Comparison of ENCODE assay signal across 11 mouse cellular contexts in the genomic region with DNA sequence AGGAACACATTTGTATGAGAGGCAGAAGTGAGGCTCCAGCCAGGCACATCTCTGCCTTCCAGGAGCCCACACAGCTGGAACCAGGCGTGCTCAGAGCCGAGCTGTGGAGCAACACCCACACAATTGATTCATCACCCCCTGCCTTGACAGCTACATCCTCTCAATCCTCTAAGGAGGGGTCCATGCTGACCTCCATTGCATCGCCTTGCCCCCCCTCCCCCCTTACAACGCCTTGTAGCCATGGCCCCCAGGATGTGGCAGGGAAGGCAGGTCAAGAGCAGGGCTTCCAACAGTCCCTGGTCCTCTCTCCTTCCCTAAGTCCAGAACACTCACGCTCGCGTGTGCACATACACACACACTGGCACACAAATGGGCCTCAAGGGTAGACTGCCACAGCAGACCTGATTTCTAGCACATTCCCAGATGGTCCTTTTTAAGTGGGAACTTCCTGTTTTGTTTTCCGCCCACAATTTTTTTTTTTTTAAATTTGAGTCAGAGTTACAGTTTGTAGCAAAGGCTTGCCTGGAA. TPM values are rescaled to one million over a fixed set of nuclear protein-coding genes. Genes with fewer than 3 reads are reported as not detected.
A peak's percentile ranks its signal among the peaks of the same experiment; 100 is the strongest.
DNase-seq lines count a peak whose midpoint lies in the region; ATAC-seq and TF ChIP-seq lines count a peak whose summit lies in the region.
"Had no signal": no experiment of that assay in that cellular context is flagged by ENCODE, and none has a peak within 500 bp of the region (broad histone marks: within the 10 kb centered on the region; RNA-seq: fewer than 3 reads in every experiment).

No protein-coding gene starts in this region.

- 56% methylated on average over 8 of the region's 8 CpGs for WGBS in hindbrain, embryonic 10.5 days
- 59% methylated on average over 8 of the region's 8 CpGs for WGBS in hindbrain, embryonic 14.5 days
- 37% methylated on average over 8 of the region's 8 CpGs for WGBS in embryonic facial prominence, embryonic 15.5 days

- ATAC-seq in hindbrain, embryonic 14.5 days (ENCODE audit: low FRiP score) = no peak
- ATAC-seq in embryonic facial prominence, embryonic 15.5 days (ENCODE audit: insufficient number of reproducible peaks, low FRiP score, low TSS enrichment, low read depth) = 0 out of 2 replicates have a peak, but pooled peaks have one; percentile 43
- ATAC-seq in inflammation-experienced regulatory T-cells, adult 6 months = no peak

- H3K4me1 ChIP-seq in hindbrain, embryonic 10.5 days (replicated peaks) = peaks cover 29% of the 10 kb centered on the region
- H3K4me1 ChIP-seq in hindbrain, embryonic 14.5 days (replicated peaks; ENCODE audit: control insufficient read depth, insufficient read depth, low read length) = peaks cover 8% of the 10 kb centered on the region
- H3K4me1 ChIP-seq in ES-Bruce4 (ENCODE audit: control insufficient read depth, insufficient read depth, low read length) = peaks cover 10% of the 10 kb centered on the region
- H3K4me1 ChIP-seq in embryonic facial prominence, embryonic 15.5 days = peaks cover 30% of the 10 kb centered on the region

- DNase-seq in hindbrain, embryonic 10.5 days (ENCODE audit: low spot score) = no peak
- DNase-seq in hindbrain, embryonic 14.5 days (ENCODE audit: low spot score) = no peak
- DNase-seq in kidney, postnatal 14 days = peak; percentile 70
- no peak for DNase-seq in left cerebral cortex, adult 18-20 months (ENCODE audit: low spot score in 2 of 2)
- no peak for DNase-seq in gastrocnemius, adult 8-10 months (ENCODE audit: low spot score in 2 of 2)
- DNase-seq: liver, embryonic 13.5 days had no signal

- TF ChIP-seq POLR2A in ES-Bruce4 (IDR thresholded peaks at IDR 0.05; ENCODE audit: insufficient read depth, low read length) = no peak

- H3K4me2 ChIP-seq in hindbrain, embryonic 14.5 days (replicated peaks) = no peak overlapping the region
- H3K4me2 ChIP-seq in embryonic facial prominence, embryonic 15.5 days (replicated peaks) = no peak overlapping the region
- H3K4me2 ChIP-seq: liver, embryonic 13.5 days had no signal

- H3K27ac ChIP-seq in hindbrain, embryonic 10.5 days = peak overlapping the region; percentile 71
- H3K27ac ChIP-seq in hindbrain, embryonic 14.5 days = no peak overlapping the region
- peak overlapping the region; percentile 69 for H3K27ac ChIP-seq in ES-Bruce4 (ENCODE audit: insufficient read depth, low read length)
- H3K27ac ChIP-seq in embryonic facial prominence, embryonic 15.5 days (replicated peaks) = peak overlapping the region; percentile 84
- H3K27ac ChIP-seq: liver, embryonic 13.5 days had no signal

- no peaks in the 10 kb centered on the region for H3K9me3 ChIP-seq in hindbrain, embryonic 10.5 days
- no peaks in the 10 kb centered on the region for H3K9me3 ChIP-seq in hindbrain, embryonic 14.5 days (ENCODE audit: control insufficient read depth, low read length)
- no peaks in the 10 kb centered on the region for H3K9me3 ChIP-seq in ES-Bruce4 (replicated peaks; ENCODE audit: control insufficient read depth, insufficient read depth, low read length, poor library complexity, severe bottlenecking)
- no peaks in the 10 kb centered on the region for H3K9me3 ChIP-seq in embryonic facial prominence, embryonic 15.5 days (replicated peaks)
- H3K9me3 ChIP-seq: liver, embryonic 13.5 days had no signal

- no peaks in the 10 kb centered on the region for H3K36me3 ChIP-seq in hindbrain, embryonic 10.5 days
- H3K36me3 ChIP-seq in hindbrain, embryonic 14.5 days (replicated peaks; ENCODE audit: control insufficient read depth, insufficient read depth) = no peaks in the 10 kb centered on the region
- no peaks in the 10 kb centered on the region for H3K36me3 ChIP-seq in ES-Bruce4 (ENCODE audit: control insufficient read depth, insufficient read depth, low read length, poor library complexity, severe bottlenecking)
- no peaks in the 10 kb centered on the region for H3K36me3 ChIP-seq in embryonic facial prominence, embryonic 15.5 days
- H3K36me3 ChIP-seq: liver, embryonic 13.5 days had no signal

- no peak overlapping the region for H3K9ac ChIP-seq in hindbrain, embryonic 14.5 days
- no peak overlapping the region for H3K9ac ChIP-seq in ES-Bruce4 (ENCODE audit: low read depth, poor library complexity, severe bottlenecking)
- H3K9ac ChIP-seq in embryonic facial prominence, embryonic 15.5 days = no peak overlapping the region
- H3K9ac ChIP-seq: liver, embryonic 13.5 days had no signal

- TF ChIP-seq CTCF in ES-Bruce4 (IDR thresholded peaks at IDR 0.05; ENCODE audit: low read depth, low read length) = no peak

- TF ChIP-seq EP300 in ES-Bruce4 (IDR thresholded peaks at IDR 0.05; ENCODE audit: insufficient read depth, low read depth, low read length) = no peak

- peaks cover 9% of the 10 kb centered on the region; the same call in 1 of the 2 replicates for H3K27me3 ChIP-seq in hindbrain, embryonic 10.5 days (ENCODE audit: insufficient read depth, poor library complexity, severe bottlenecking)
- H3K27me3 ChIP-seq in hindbrain, embryonic 14.5 days (ENCODE audit: control insufficient read depth, insufficient read depth, low read length) = no peaks in the 10 kb centered on the region
- no peaks in the 10 kb centered on the region for H3K27me3 ChIP-seq in ES-Bruce4 (ENCODE audit: control insufficient read depth, insufficient read depth, low read length, poor library complexity, severe bottlenecking)
- H3K27me3 ChIP-seq in embryonic facial prominence, embryonic 15.5 days = no peaks in the 10 kb centered on the region
- H3K27me3 ChIP-seq: liver, embryonic 13.5 days had no signal

- no peak overlapping the region for H3K4me3 ChIP-seq in hindbrain, embryonic 10.5 days
- H3K4me3 ChIP-seq in hindbrain, embryonic 14.5 days (replicated peaks; ENCODE audit: low read length) = no peak overlapping the region
- no peak overlapping the region for H3K4me3 ChIP-seq in ES-Bruce4 (ENCODE audit: low read depth, low read length)
- no peak overlapping the region for H3K4me3 ChIP-seq in embryonic facial prominence, embryonic 15.5 days (replicated peaks)
- H3K4me3 ChIP-seq: liver, embryonic 13.5 days had no signal

RNA-seq across cellular contexts. Expression of a gene that starts 9.1 kb away (rescaled TPM):
- 0.09 and 0.12 TPM in 2 replicates for polyA plus RNA-seq in hindbrain, embryonic 10.5 days (2016; fragmentation: Nextera tagmentation; extraction: Ambion mirVana)
- polyA plus RNA-seq in hindbrain, embryonic 14.5 days (2014; fragmentation: Nextera tagmentation; extraction: Ambion mirVana) = 0.25 and 0.39 TPM in 2 replicates
- polyA plus RNA-seq in ES-Bruce4 (2011; ENCODE audit: insufficient read depth, insufficient read length, low read depth, missing spikeins) = 0.33 and 0.69 TPM in 2 replicates
- polyA plus RNA-seq in embryonic facial prominence, embryonic 15.5 days (2015; fragmentation: Nextera tagmentation; extraction: Ambion mirVana) = 0.26 and 0.41 TPM in 2 replicates
- total RNA-seq in left cerebral cortex, adult 18-20 months (2021) = under 1 TPM in 1 of 2 experiments, not detected in 1; 0.21 TPM
- 1 to 10 TPM in 1 of 3 experiments, under 1 TPM in 1, not detected in 1; 0.28 to 1.1 TPM for polyA plus RNA-seq in inflammation-experienced regulatory T-cells, adult 6 months (2017; shearing (Covaris generic))
- not detected for total RNA-seq in gastrocnemius, adult 8-10 months (2022)
- total RNA-seq: gastrocnemius, postnatal 4 days; neutrophil, adult 5-6 weeks had no signal
- polyA plus RNA-seq: liver, embryonic 13.5 days had no signal

RNA-seq across cellular contexts. Expression of a gene that starts 12.1 kb away (rescaled TPM):
- polyA plus RNA-seq in hindbrain, embryonic 10.5 days (2016; fragmentation: Nextera tagmentation; extraction: Ambion mirVana) = 366 and 403 TPM in 2 replicates
- 174 and 178 TPM in 2 replicates for polyA plus RNA-seq in hindbrain, embryonic 14.5 days (2014; fragmentation: Nextera tagmentation; extraction: Ambion mirVana)
- polyA plus RNA-seq in ES-Bruce4 (2011; ENCODE audit: insufficient read depth, insufficient read length, low read depth, missing spikeins) = 121 and 122 TPM in 2 replicates
- polyA plus RNA-seq in embryonic facial prominence, embryonic 15.5 days (2015; fragmentation: Nextera tagmentation; extraction: Ambion mirVana) = 234 and 238 TPM in 2 replicates
- 10 to 100 TPM; 54.9 to 64.6 TPM for total RNA-seq in left cerebral cortex, adult 18-20 months (2021)
- polyA plus RNA-seq in inflammation-experienced regulatory T-cells, adult 6 months (2017; shearing (Covaris generic)) = 100 to 1,000 TPM; 140 to 223 (median 144) TPM
- 10 to 100 TPM; 16.0 to 23.8 (median 19.5) TPM for total RNA-seq in gastrocnemius, adult 8-10 months (2022)

RNA-seq across cellular contexts. Expression of a gene that starts 16.8 kb away (rescaled TPM):
- 6.0 and 8.1 TPM in 2 replicates for polyA plus RNA-seq in hindbrain, embryonic 10.5 days (2016; fragmentation: Nextera tagmentation; extraction: Ambion mirVana)
- 16.3 and 16.8 TPM in 2 replicates for polyA plus RNA-seq in hindbrain, embryonic 14.5 days (2014; fragmentation: Nextera tagmentation; extraction: Ambion mirVana)
- 5.4 and 5.6 TPM in 2 replicates for polyA plus RNA-seq in ES-Bruce4 (2011; ENCODE audit: insufficient read depth, insufficient read length, low read depth, missing spikeins)
- 4.3 and 4.4 TPM in 2 replicates for polyA plus RNA-seq in embryonic facial prominence, embryonic 15.5 days (2015; fragmentation: Nextera tagmentation; extraction: Ambion mirVana)
- 100 to 1,000 TPM; 116 to 119 TPM for total RNA-seq in left cerebral cortex, adult 18-20 months (2021)
- polyA plus RNA-seq in inflammation-experienced regulatory T-cells, adult 6 months (2017; shearing (Covaris generic)) = under 1 TPM; 0.55 to 0.88 (median 0.74) TPM
- 1 to 10 TPM; 1.4 to 2.1 (median 1.9) TPM for total RNA-seq in gastrocnemius, adult 8-10 months (2022)

RNA-seq across cellular contexts. Expression of a gene that starts 45.8 kb away (rescaled TPM):
- 4.3 and 4.7 TPM in 2 replicates for polyA plus RNA-seq in hindbrain, embryonic 10.5 days (2016; fragmentation: Nextera tagmentation; extraction: Ambion mirVana)
- 1.1 and 1.5 TPM in 2 replicates for polyA plus RNA-seq in hindbrain, embryonic 14.5 days (2014; fragmentation: Nextera tagmentation; extraction: Ambion mirVana)
- 2.2 and 2.6 TPM in 2 replicates for polyA plus RNA-seq in ES-Bruce4 (2011; ENCODE audit: insufficient read depth, insufficient read length, low read depth, missing spikeins)
- 4.6 and 6.7 TPM in 2 replicates for polyA plus RNA-seq in embryonic facial prominence, embryonic 15.5 days (2015; fragmentation: Nextera tagmentation; extraction: Ambion mirVana)
- 1 to 10 TPM; 1.6 to 3.3 TPM for total RNA-seq in left cerebral cortex, adult 18-20 months (2021)
- 10 to 100 TPM in 2 of 3 experiments, 1 to 10 TPM in 1; 6.3 to 13.1 (median 12.2) TPM for polyA plus RNA-seq in inflammation-experienced regulatory T-cells, adult 6 months (2017; shearing (Covaris generic))
- total RNA-seq in gastrocnemius, adult 8-10 months (2022) = 1 to 10 TPM in 1 of 4 experiments, under 1 TPM in 2, not detected in 1; 0.59 to 1.9 (median 0.88) TPM
